Mouse (Mus musculus): ENCODE results near the gene Pfkfb4.

The Pfkfb4 gene

DNA sequence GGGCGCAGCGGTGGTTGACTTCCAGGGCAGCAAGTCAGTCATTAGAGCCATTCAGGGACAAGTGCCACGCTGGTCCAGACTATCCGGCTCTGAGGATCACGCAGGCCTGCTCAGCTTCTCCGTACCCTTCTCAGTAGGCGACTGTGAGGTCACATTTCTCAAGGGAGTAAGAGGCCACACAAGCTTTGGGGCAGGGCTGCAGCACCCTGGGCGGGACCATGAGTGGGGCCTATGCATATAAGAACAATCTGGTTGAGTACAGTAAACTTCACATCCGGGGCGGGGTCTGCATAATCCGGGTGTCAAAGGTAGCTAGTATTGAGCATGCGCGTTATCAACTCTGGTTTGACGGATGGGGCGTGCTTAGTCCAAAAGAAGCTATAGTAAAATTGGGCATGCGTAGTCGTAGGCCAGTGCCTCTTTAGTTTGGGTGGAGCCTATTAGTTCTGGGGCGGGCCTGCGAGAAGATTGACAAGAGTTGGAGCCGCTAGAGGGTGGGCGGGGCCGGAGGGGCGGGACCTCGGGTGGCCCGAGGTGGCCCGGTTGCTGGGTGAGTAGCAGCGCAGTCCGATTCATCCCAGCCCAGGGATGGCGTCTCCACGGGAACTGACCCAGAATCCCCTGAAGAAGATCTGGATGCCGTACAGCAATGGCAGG lies at the start of gene Pfkfb4:
TSS of gene Pfkfb4 (plus strand) at position 351 of the 657 bp plus-strand sequence.
- peak; percentile 90 to 93 for DNase-seq

DNA sequence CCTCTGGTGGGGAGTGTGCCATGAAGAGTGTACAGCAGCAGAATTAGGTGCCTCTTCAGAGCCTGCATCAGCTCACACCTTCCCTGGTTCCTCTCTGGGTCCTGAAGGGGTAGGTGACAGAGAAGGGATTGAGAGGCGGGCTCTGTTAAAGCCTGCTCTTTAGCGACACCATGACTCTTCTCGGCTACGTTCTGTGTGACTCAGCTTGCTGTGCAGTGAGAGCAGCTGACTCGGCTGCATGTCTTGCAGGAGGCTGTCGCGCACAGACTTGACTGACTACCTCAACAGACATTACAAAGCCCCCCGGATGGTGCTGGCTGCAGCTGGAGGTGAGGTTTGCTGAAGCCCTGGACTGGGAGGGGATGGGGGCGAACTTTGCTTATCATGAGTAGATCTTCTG lies 46.5 kb upstream of the Pfkfb4 start:
- no peak for DNase-seq

DNA sequence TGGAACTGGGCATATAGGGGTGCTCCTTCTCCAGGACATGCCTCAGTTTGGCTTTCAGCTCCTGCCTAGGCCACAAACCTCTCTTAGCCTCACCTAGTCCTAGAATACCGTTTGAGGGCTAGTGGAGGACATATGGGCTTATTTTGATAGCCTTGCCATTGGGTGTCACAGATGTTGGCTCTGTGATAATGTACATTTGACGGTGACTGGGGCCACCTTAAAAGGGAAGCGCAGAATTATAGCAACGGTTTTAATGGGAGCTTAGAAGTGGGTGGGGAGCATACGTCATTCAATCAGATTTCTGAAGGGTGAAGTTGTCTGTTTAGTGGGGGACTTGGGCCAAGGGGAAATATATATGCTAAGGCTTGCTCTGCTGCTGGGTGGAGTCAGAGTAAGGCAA lies 46.0 kb upstream of the Pfkfb4 start:
- DNase-seq = no peak

DNA sequence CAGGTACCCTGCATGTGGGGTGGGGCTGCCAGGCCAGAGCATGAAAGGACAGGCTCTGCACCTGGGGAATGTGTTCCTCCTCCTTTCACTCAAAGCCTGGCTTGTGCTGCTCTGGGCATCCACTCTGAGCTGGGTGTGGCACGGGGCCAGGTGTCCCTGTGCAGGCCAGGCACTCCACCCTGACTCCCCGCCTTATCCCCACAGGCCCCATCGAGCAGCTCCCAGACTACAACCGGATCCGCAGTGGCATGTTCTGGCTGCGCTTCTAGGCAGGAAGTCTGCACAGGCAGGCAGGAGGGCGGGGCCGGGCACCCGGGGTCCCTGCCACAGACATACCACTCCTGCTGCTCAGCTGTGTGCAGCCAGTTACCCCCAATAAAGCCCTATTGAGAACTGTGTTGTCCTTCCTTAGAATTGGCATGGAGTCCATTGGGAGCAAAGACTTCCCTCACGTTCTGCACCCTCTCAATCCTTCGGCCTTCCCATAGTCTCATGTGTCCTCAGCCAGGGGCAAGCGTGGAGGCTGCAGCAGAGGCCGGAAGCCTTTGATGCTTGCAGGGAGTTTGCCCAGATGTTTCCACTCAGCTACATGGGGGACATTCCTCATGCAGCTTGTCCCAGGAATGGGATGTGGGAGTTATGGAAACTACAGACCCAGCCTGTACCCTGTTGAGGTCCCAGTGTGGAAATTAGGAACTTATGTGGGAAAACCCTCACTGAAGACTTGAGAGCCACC lies 42.2 kb upstream of the Pfkfb4 start:
- DNase-seq = peak in 1 of 2 experiments; percentile 21

DNA sequence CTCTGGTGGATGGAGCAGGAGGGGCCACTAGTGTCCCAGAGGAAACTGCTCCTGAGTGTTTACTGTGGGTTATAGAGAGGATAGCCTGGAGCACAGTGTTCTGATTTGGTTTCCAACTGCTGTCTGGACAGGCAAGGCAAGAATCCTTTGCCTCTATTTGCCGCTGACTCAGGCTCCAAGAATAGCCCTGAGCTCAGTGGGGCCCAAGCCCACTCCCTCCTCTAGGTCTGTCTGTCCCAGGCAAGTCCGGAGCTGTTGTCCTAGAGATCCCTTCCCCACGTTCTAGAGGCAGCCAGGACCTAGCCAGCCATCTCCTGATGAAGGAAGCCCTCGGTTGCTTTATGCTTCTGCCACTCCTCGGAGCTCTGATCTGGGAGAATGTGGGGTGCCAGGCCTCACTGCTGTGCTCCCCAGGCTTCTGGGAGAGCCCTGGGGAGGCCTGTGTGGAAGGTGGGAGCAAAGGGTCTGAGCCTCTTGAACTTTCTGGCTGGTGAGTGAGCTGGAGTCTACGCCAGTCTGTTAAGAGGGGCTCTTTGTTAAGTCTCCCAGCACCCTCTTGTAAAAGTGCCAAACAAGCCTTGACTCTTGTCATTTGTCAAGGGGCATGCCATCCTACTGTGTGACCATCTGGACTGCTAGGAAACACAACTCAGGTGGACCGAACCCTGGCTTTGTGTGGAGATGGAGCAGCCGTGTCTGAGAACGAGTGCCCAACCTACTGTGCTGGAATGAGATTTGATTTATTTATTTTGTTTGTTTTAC lies 41.4 kb upstream of the Pfkfb4 start:
- no peak for DNase-seq

GRCm38 (mm10) chr9:108953081-108953636 lies 38.4 kb upstream of the Pfkfb4 start, which contains the start of gene Col7a1:
Gene Col7a1 (plus strand): TSS chr9:108953586.
- no peak for DNase-seq

DNA sequence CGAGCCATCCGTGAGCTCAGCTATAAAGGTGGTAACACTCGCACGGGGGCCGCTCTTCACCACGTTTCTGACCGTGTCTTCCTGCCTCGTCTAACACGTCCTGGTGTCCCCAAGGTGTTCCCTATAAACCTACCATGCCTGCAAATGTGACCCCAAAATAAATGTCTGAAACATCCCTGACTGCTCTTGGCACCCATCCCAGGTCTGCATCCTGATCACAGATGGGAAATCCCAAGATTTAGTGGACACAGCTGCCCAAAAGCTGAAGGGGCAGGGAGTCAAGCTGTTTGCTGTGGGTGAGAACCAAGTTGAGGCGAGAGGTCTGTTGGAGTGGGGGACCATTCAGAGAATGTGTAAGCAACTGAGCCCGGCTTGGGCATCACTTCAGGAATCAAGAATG lies 36.3 kb upstream of the Pfkfb4 start:
- DNase-seq = no peak

DNA sequence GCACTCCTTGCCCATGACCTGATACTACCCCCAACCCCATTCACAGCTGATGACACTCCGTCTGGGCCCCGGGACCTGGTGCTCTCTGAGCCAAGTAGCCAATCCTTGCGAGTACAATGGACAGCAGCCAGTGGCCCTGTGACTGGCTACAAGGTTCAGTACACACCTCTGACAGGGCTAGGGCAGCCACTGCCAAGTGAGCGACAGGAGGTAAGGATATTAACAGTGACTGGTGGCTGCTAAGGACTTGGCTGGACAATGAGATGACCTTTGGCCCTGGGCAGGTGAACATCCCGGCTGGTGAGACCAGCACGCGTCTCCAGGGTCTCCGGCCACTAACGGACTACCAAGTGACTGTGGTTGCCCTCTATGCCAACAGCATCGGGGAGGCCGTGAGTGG lies 35.7 kb upstream of the Pfkfb4 start:
- DNase-seq = no peak

GRCm38 (mm10) chr9:108963577-108963976 lies 28.0 kb upstream of the Pfkfb4 start:
- DNase-seq = no peak

DNA sequence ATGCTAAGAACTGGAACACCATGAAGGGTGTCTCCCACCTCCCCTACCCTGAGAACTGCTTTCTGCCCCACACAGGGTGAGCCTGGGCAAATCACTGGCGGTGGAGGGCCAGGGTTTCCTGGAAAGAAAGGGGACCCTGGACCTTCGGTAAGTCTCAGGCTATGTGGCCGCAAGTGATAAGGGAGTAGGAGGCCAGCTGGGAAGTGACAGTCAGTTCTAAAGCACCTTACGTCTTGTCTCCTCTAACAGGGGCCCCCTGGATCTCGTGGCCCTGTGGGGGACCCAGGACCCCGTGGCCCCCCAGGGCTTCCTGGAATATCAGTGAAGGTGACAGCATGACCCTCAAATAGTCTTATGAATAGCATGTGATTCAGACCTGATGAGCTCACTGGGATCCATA lies 27.2 kb upstream of the Pfkfb4 start:
- no peak for DNase-seq

DNA sequence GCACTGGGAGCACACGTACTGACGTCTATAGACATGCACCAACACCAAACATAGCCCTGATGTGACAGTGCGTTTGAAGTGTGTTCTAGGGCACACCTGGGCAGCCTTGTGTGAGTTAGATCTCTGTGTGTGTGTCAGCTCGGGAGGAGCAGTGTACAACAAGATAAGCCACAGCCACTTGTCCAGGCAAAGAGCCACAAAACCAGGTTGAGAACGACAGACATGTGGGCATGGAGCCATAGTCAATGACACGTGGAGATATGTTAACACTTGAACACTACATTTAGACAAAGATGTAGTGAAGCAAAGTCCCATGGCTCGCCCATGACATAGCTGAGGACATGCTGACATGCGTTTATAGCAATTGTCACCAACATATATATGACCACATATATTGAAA lies 21.0 kb upstream of the Pfkfb4 start:
- DNase-seq = no peak

- DNase-seq = no peak
These were observed 15.1 kb upstream of the Pfkfb4 start for GRCm38 (mm10) chr9:108976483-108976882.

DNA sequence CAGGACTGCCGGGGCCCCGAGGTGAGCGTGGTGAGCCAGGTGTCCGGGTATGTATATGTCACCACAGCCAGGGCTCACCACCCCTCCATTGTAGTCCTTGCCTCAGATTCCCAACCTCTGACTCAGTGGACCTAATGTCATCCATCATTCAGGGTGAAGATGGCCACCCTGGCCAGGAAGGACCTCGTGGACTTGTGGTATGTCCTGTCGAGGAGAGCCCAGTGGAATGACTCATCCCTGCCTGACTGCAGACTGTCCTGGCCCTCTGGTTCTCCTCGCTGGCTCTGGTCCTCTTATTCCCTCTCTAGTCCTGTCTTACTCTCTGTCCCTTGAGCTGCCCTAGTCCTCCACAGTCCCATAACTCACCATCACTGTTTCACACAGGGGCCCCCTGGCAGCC lies 13.6 kb upstream of the Pfkfb4 start:
- no peak for DNase-seq

DNA sequence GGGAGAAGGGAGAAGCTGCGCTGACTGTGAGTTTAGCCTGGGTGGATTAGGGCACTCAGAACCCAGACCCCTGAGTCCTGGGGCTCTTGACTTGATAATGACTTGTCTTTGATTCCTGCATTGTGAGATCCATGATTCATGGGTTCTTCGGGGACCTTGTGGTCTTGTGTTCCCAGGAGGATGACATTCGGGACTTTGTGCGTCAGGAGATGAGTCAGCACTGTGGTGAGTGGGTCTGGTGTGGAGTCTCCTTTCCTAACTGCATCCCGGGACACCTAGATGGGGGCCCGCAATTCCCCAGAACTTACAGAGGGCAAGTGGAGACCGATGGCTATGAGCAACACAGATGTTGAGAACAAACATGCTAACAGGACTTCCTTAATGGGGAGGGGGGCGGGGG lies 9.1 kb upstream of the Pfkfb4 start:
- no peak for DNase-seq

GRCm38 (mm10) chr9:108983209-108983608 lies 8.4 kb upstream of the Pfkfb4 start:
- no peak for DNase-seq

- DNase-seq = no peak
These were observed 5.9 kb upstream of the Pfkfb4 start, which contains the start of gene Ucn2 for GRCm38 (mm10) chr9:108985710-108986109. Gene Ucn2 (plus strand): TSS chr9:108986010.

GRCm38 (mm10) chr9:108987704-108988350 lies 3.8 kb upstream of the Pfkfb4 start:
- DNase-seq = peak; percentile 12 to 40

- DNase-seq = no peak
These were observed 1.6 kb upstream of the Pfkfb4 start for GRCm38 (mm10) chr9:108989802-108990461.

DNA sequence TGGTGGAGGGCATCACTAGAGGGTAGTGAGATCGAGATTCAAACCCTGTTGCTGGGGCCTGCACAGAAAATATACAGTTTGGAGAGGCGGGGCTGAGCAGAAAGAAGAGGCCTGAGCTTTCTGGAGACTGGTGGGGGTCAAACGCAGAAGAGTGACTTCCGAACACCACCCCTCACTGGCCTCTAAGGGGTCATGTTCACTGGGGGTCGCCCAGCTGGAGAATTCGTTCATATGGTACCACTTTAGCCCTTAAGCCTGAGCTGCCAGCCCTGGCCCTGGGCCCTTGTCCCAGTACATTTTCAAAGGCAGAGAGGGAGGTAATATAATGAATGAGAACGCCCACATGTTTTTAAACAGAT lies 1.1 kb upstream of the Pfkfb4 start:
- DNase-seq = no peak

- DNase-seq = no peak
These were observed 499 bp downstream of the Pfkfb4 start for GRCm38 (mm10) chr9:108992085-108992469.

GRCm38 (mm10) chr9:108992620-108993361 lies 1.2 kb downstream of the Pfkfb4 start:
- no peak for DNase-seq

DNA sequence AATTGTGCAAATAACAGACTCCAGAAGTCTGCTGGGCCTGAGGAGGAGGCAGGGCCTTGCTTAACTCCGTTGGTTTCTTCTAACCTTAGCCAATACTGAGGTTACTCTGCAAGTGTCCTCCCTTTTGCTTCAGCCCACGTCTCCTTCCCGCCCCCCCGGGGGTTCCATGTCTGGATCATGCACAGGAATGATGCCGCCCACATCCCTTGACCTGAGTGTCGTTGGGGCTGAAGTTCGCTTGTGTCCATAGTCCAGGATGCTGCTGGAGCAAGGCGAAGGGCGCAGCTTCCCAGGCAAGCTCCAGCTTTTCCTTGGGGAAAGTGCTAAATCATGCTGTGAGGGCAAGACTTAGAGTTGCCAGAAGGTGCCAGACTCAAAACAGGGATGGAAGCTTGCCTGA lies 4.8 kb downstream of the Pfkfb4 start:
- no peak for DNase-seq

Data from thymus, postnatal 36 days (tissue).